Mouse (Mus musculus): Measurements from ENCODE around the gene Nek7.

DNA sequence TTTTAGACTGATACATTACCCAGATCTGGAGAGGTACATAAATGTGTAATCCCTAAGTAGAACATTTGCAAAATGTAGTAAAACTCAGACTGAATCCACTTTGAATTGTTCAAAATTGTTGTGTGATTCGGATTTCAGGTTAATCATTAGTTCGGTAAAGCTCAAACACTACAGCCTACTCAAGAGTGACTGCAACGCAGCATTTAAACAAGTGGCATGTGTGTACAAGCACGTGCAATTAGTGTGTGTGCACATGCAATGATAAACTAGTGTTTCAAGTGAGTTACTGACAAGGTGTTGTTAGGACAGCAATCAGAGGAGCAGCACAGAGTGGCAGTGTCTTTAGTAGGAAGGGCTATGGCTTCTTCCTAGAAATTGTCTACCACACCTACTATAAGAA, 106.0 kb downstream of the Nek7 start:
- TF ChIP-seq CTCF (IDR thresholded peaks at IDR 0.05; ENCODE audit: control insufficient read depth, insufficient read depth, insufficient replicate concordance, low read depth, low read length) = no peak
- TF ChIP-seq POLR2A (IDR thresholded peaks at IDR 0.05; ENCODE audit: control insufficient read depth, low read depth, low read length) = no peak

Data from testis, adult 2 months (tissue).